Mouse (Mus musculus) neutrophil, adult 5-6 weeks (primary cell): Measurements from ENCODE around the gene St5. TPM values are rescaled to one million over a fixed set of nuclear protein-coding genes. Genes with fewer than 3 reads are reported as not detected.

Experiments used
- ATAC-seq: fragments of 151-379, 151-347 bp; 2 replicates; pipeline ENCODE4 v1.8.0; 2017; ENCODE audit warnings: mild to moderate bottlenecking, moderate TSS enrichment; ENCODE audit not compliant: insufficient number of reproducible peaks, poor library complexity, low FRiP score, severe bottlenecking; ENCODE audit errors: extremely low read depth
- total RNA-seq: library from RNA; stranded (forward); fragments of 200-1000 nt; gene quantifications from 2 replicates; pipeline ENCODE4 v1.2.3, GENCODE M21; 2017

The St5 gene
- total RNA-seq, 1 experiment from 2014 or later, result not detected

DNA sequence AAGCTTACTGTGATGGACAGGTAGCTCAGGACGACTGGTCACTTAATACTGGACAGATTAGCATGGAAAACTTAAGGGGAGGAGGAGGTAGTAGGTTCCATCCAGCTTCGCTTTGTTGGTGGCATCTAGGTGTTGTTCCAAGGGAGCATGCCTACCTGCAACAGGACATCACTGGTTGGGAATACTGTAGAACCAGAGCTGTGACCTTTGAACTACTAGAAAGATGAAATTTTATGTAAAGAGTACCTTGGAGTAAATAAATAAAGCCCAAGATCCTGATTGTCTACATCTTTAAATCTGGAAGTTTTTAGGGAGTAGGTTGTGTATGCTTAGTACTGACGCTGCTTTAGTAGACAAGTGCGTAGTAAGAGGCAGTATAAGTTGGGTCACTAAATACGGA, 181.3 kb downstream of the St5 start:
- ATAC-seq, result no peak

GRCm38 (mm10) chr7:109519936-109520335, 183.5 kb downstream of the St5 start:
- ATAC-seq, result no peak

DNA sequence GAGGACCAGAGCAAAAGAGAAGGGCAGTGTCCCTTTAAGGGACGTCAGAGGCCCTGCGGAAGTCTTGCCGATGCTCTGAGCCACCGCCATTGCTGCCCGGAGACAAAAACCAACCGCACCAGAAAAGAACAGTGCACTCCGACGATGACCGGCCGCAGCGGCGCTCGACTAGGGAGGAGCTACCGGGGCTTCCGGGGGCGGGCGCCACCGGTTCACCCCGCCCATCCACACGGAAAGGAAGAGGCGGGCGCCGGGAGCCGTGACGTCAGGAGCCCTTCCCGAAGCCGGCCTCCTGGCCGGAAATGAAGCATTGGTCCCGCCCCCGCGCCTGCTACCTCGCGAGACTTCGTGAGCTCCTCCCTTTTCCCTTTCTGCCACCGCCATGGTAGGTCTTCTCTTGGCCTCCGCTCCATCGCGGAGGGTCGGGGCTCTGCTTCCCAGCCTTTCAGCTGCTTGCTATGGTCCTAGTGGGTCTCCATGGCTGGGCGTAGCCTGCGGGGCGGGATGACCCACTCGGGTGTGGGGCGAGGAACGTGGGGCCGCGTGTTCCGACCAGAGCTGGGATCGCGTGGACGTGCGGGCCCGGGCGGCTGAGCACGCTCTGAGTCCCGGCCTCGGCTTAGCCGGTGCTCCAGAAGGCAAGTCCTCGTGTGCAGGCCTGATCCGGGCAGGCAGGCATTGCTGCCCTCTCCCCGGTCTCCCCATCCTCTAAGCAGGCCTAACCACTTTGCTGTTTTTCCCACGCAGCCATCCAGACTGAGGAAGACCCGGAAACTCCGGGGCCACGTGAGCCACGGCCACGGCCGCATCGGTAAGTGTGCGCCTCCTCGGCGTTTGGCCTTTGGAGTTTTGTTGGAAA, 184.3 kb downstream of the St5 start, which contains the start of gene Rpl27a:
Rpl27a (plus strand) TSS at position 310 of the 859 bp plus-strand sequence.
- ATAC-seq, result peak; percentile 94

GRCm38 (mm10) chr7:109518036-109518681, 185.2 kb downstream of the St5 start:
- no peak for ATAC-seq

DNA sequence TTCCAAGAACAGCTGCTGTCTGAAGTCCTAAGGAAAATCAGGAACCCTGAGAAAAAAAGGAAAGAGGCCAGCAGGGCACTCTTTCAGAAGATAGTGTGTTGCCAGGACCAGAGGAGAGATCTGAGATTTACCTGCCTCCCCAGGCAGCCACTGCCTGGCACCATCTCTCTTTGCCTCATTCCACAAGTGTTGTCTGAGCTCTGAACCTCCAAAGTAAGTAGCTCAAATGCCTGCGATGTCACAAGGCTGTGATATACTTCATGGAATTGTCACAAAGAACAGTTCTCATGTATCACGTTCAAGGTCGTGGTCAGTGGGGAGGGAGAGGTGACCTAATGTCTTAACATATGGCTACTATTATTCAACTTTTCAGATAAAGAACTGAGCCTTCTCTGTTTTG, 186.9 kb downstream of the St5 start:
- no peak for ATAC-seq

- no peak for ATAC-seq
Measured at GRCm38 (mm10) chr7:109511838-109512237, 191.6 kb downstream of the St5 start.

DNA sequence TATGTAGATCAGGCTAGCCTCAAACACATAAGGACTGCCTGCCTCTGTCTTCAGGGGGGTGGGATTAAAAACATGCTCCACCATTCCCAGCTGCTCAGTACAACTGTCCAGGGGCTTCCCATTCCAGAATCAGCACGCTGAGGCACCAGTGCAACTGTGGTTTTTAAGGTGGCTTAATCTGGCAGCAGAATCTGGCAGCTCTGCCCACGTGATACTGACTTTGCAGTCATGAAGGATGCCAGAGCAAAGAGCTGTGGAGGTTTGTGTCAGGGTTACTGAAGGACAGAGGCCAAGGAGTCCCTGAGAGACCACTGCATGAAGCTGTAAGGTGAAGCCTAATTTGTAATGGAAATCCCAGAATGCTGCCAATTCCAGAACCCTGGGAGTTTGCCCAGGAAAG, 192.6 kb downstream of the St5 start:
- ATAC-seq, result no peak

DNA sequence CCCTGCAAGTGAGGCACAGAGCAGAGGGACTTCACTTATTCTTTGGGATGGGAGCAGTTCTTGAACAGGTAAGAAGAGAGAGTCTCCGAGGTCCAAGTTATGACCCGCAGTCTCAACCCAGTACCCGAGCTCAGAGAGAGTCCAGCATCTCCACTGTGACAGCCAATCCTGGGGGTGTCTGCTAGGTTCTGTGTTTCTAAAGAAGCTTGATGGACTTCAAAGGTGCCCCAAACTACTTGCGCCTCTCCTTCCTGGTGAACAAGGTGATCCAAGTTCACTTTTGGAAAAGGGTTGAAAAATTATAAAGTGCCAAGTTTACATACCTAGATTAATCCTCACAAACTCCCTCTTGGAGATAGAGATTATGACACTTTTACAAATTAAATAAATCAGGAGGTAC, 195.4 kb downstream of the St5 start, which contains the start of gene Trim66:
Trim66 (minus strand) TSS at position 101 of the 400 bp plus-strand sequence.
- ATAC-seq, result no peak

- ATAC-seq, result no peak
Measured at GRCm38 (mm10) chr7:109507572-109507971, 195.8 kb downstream of the St5 start.

DNA sequence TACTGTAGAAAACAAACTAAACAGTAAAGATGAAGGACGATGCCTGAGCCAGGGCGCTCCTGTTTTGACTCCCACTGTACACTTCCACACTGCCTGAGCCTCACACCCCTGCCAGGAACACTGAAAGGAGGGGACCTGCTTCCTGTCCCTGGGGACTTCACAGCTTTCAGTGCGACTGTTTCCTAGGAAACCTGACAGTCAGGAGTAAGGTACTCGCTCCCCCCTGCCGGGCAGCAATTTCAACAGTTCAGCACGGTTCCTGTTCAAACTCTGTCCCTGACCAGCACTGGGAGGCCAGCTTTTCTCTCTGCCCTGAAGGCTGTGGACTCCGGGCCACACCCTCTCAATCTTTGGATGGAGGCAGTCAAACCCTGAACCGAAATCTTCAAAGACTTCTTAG, 196.3 kb downstream of the St5 start:
- ATAC-seq, result no peak

DNA sequence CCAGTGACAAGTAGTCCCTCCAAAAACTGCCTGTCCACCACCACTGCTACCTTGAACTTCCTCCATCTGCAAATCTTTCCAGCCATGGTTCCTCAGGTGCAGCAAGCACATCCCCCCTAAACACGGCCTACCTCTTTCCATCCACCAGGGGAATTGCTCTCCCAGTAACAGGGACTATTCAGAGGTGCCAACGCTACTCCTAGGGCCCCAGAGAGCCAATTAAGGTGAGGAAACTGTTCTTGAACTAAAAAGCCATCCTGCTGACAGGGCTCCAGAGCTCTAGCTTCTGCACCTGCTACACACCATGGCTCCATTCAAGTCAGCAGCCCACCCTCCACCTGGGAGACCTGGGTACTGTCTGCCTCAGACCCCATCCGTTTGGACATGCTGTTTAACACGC, 205.9 kb downstream of the St5 start:
- ATAC-seq, result no peak

DNA sequence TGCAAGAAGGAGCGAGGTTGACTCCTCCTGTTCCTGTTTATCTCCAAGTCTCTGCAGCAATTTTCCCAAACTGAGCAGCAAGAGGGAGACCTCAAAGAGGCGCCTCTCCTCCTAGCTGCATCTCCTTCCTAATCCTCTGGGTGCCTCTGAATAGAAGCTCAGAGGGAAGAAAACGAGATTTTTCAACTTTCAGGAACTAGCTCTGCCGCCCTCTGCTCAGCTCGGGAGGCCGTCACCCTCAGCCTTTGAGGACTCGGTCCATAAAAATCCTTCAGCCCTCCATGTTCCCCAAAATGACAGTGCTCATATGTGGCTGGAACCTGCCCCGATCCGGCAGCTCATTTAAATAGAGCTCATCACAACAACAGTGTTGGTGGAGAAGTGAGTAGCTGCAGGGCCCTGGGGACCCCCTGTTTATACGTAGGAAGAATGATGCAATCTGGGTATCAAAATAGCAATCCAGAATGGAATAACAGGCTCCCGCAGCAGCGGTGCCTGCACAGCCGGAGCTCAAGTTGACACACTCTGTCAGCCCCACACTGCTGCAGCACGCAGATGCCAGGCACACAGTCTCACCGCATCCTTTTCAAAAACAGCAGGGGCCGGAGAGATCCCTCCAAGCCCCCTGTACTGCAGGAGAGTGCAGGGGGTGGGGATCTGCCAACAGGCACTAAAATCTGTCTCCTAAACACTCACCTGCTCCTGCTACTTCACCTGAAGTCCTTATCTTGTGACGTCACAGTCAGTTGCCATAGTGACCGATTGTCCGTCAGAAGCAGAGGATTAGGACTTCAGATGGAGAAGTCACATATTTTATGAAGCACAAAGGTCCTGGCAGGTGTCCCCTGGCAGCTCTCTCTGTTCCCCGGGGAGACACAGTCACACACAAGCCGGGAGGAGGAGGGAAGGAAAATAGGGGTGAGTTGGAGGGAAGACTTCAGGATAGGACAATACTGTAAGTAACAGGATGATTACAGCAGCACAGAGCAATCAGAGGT, 209.8 kb downstream of the St5 start:
- 0 out of 2 replicates have a peak, but pooled peaks have one; percentile 6 for ATAC-seq

DNA sequence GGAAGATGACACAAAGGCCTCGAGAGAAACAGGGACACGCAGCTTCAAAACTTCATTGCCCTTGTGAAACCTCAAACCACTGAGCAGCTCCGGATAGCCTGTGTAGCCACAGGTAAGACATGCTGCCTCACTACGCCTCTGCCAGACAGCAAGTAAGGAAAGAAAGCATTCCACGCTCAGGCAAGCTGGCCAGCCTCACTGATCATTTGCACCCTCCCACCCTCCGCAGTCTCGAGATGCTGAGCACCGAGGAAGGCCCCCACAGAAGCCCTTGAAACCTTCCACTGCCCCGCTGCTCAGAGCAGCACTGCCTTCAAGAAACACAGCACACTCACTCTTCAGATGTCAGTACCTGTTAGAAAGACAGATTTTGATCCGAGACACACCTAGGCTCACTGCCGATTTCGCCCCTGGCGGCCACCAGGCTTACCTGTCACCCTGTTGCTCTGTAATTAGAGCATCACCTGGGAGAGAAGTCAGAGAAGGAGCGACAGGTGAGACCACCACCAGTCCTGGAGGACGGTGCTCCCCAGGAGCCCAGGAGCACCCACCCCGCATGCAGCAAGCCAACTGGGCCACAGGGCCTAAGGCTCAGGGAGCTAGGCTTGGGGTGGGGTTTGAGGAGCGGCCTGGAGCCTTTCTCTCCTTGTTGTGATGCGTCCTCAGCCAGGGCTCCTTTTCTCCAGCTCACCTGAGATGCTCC, 210.6 kb downstream of the St5 start:
- ATAC-seq, result no peak

DNA sequence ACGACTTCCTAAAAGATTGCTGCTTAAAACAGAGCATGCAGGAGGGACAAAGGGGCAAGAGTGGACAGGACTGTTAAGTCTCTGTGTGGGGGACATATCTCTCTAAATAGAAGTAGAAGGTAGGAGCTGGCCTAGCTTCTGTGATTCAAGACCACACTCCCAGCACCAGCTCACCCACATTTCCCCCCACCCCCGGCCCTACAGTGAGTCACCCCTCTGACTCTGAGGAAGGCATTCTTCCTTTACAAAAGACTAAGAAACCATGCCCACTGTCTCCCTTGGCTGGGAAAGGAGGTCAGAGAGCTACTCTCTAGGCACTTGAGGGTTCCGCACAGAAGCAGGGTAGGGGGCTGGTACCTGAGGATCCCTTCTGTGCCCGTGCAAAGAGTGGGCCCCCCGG, 219.2 kb downstream of the St5 start:
- ATAC-seq, result no peak

- no peak for ATAC-seq
Measured at GRCm38 (mm10) chr7:109480765-109481197, 222.6 kb downstream of the St5 start.

DNA sequence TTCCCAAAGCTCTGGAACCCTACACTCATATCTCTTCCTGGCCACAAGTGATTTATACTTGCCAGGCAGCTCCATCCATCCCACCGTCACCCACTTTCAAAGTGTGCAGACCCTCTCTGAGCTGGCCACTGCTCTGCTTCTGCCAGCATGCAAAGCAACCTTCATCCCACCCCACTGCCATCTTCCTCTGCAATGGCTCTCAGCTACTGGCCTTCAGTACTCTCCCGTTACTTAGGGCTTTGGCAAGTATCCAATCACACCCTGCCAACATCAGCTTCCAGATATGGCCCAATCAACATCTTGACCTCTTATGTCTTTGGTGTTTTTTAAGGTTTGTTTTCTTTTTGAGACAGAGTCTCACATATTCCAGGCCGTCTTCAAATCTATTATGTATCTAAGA, 225.5 kb downstream of the St5 start:
- no peak for ATAC-seq
